Mouse (Mus musculus): ENCODE data around the gene Cdk14. TPM values are rescaled to one million over a fixed set of nuclear protein-coding genes. Genes with fewer than 3 reads are reported as not detected.

Cdk14 gene
- polyA plus RNA-seq, 1 experiment: 14.8 TPM

DNA sequence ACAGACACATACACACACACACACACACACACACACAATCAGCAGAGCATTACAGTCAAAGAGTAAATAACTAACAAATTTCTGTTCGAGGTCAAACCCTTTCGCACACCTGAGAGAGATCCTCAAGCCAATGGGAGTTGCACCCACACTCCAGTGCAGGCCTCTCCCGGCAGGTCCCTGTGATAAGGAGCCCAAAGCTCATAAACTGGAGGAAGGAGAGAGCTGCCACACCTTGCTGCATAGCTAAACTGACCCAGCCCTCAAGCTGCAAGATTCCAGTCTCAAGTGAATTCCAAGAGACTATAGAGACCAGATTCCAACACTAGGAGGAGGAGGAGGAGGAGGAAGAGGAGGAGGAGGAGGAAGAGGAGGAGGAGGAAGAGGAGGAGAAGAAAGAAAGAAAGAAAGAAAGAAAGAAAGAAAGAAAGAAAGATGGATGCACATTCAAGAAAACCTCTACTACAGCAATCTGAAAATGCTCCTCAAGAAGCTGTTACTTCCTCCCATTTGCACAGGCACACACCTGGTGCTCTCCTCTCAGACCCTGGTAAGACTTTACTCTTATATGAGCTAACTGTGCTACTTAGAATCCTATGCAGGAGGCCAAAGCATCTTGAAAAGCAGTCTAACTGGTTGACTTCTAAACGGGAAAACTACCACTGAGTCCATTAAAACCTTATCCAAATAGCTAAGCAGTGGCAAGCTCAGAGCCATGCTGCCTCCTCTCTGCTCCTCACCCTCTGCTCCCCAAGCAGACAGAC lies 49.6 kb downstream of the Cdk14 start:
- TF ChIP-seq EP300 (IDR thresholded peaks at IDR 0.05; ENCODE audit: insufficient read depth, low read depth, low read length) (no peak), POLR2A (IDR thresholded peaks at IDR 0.05; ENCODE audit: insufficient read depth, low read length) (no peak), CTCF (IDR thresholded peaks at IDR 0.05; ENCODE audit: low read depth, low read length) (no peak)
- H3K4me3 ChIP-seq (ENCODE audit: low read depth, low read length): no peak overlapping the region
- H3K27ac ChIP-seq (ENCODE audit: insufficient read depth, low read length): no peak overlapping the region
- no peaks in the 10 kb centered on the region for H3K27me3 ChIP-seq (ENCODE audit: control insufficient read depth, insufficient read depth, low read length, poor library complexity, severe bottlenecking)
- no peak overlapping the region for H3K9ac ChIP-seq (ENCODE audit: low read depth, poor library complexity, severe bottlenecking)
- H3K4me1 ChIP-seq (ENCODE audit: control insufficient read depth, insufficient read depth, low read length): no peaks in the 10 kb centered on the region
- H3K36me3 ChIP-seq (ENCODE audit: control insufficient read depth, insufficient read depth, low read length, poor library complexity, severe bottlenecking): no peaks in the 10 kb centered on the region
- peaks cover 3% of the 10 kb centered on the region for H3K9me3 ChIP-seq (replicated peaks; ENCODE audit: control insufficient read depth, insufficient read depth, low read length, poor library complexity, severe bottlenecking)

DNA sequence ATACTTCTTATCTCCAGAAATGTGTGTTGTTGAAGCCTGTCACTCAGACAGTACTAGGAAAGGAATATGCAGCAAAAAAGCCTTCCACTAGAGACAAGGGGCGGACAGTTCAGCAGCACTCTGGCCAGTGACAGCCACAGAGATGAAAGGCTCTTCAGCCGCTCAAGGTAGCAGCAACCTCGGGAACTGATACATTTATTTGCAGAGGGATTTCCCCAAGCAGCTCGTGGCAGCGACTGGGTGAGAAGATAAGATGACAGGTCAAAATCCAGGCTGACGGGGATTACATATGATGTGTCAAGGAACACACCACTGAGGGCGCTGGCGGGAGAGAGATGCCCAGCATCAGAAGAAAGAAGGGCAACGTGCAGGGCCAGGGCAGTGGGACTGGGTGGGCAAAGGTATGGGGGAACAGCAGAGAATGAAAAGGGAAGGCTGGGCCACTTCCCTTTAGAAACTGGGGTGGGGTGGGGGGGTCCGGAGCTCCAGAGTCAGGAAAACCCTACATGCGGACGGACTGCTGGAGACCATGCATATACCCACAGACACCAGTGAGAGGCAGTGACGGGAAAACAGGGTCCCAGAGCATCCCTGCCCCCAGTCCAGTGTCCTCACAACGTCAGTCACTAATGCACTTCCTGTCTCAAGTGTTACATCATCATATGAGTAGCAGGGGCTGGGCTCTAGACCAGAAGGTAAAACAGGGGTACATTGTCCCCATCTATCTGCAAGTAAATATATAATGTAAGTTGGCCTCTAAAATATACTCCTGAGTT lies 51.5 kb downstream of the Cdk14 start:
- no peak overlapping the region for H3K4me3 ChIP-seq (ENCODE audit: low read depth, low read length)
- no peak overlapping the region for H3K9ac ChIP-seq (ENCODE audit: low read depth, poor library complexity, severe bottlenecking)
- no peak overlapping the region for H3K27ac ChIP-seq (ENCODE audit: insufficient read depth, low read length)
- H3K9me3 ChIP-seq (replicated peaks; ENCODE audit: control insufficient read depth, insufficient read depth, low read length, poor library complexity, severe bottlenecking): no peaks in the 10 kb centered on the region
- H3K4me1 ChIP-seq (ENCODE audit: control insufficient read depth, insufficient read depth, low read length): no peaks in the 10 kb centered on the region
- H3K27me3 ChIP-seq (ENCODE audit: control insufficient read depth, insufficient read depth, low read length, poor library complexity, severe bottlenecking): no peaks in the 10 kb centered on the region
- no peak for TF ChIP-seq POLR2A (IDR thresholded peaks at IDR 0.05; ENCODE audit: insufficient read depth, low read length)
- TF ChIP-seq EP300 (IDR thresholded peaks at IDR 0.05; ENCODE audit: insufficient read depth, low read depth, low read length): no peak
- TF ChIP-seq CTCF (IDR thresholded peaks at IDR 0.05; ENCODE audit: low read depth, low read length): no peak
- H3K36me3 ChIP-seq (ENCODE audit: control insufficient read depth, insufficient read depth, low read length, poor library complexity, severe bottlenecking): no peaks in the 10 kb centered on the region

DNA sequence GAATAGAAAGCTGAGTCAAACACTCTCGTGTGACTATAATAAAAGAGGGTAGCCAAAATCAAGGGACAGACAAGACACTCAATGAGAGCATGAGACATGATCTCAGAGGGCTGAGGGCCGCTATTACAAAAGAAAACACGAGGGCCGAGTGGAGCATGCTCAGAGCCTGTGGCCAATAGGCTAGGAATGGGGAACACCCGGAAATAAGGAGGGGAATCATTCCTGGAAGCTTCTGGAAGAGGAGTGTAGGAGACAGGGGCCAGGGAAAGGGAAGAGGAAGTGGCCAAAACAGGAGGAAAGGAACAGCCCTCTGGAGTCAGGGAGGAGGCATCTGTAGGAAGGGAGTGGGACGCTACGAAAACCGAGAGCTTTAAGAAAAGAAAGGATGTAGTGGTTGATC lies 52.6 kb downstream of the Cdk14 start:
- H3K9ac ChIP-seq (ENCODE audit: low read depth, poor library complexity, severe bottlenecking): no peak overlapping the region
- H3K27me3 ChIP-seq (ENCODE audit: control insufficient read depth, insufficient read depth, low read length, poor library complexity, severe bottlenecking): no peaks in the 10 kb centered on the region
- H3K36me3 ChIP-seq (ENCODE audit: control insufficient read depth, insufficient read depth, low read length, poor library complexity, severe bottlenecking): no peaks in the 10 kb centered on the region
- H3K4me1 ChIP-seq (ENCODE audit: control insufficient read depth, insufficient read depth, low read length): no peaks in the 10 kb centered on the region
- TF ChIP-seq EP300 (IDR thresholded peaks at IDR 0.05; ENCODE audit: insufficient read depth, low read depth, low read length) (no peak), CTCF (IDR thresholded peaks at IDR 0.05; ENCODE audit: low read depth, low read length) (no peak), POLR2A (IDR thresholded peaks at IDR 0.05; ENCODE audit: insufficient read depth, low read length) (no peak)
- no peak overlapping the region for H3K27ac ChIP-seq (ENCODE audit: insufficient read depth, low read length)
- H3K4me3 ChIP-seq (ENCODE audit: low read depth, low read length): no peak overlapping the region
- no peaks in the 10 kb centered on the region for H3K9me3 ChIP-seq (replicated peaks; ENCODE audit: control insufficient read depth, insufficient read depth, low read length, poor library complexity, severe bottlenecking)

DNA sequence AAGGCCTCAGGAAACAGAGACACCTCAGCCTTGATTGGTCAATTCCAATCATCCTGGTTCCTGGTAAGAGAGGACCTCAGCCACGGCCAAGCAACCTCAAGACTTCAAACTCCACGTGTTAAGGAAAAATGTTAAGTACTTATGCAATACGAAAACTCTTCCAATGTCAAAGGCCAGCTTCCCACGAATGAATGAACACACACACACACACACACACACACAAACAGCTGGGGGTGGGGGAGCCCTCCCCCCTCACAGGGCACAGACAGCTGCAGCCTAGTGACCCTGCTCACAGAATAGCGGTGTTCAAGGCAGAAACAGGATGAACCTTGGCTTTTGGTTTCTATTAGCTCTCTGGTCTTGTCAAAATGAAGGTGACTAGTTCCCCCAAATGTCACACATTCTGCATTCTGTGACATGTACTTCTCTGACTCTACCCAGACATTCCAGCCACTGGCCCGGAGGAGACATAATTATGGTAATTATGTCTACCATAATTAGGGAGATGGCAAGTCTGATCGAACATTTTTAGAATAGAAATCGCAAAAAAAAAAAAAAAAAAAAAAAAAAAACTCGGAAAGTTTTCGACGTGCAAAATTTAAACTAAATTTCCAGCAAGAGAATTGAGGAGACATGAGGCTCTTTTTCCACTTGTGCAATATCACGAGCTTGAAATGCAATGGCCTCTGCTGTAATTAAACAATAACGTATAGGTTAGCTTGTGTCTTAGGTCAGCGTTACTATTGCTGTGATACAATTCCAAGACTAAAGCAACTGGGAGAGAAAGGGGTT lies 54.6 kb downstream of the Cdk14 start:
- Histone ChIP-seq H3K4me1 (ENCODE audit: control insufficient read depth, insufficient read depth, low read length) (no peaks in the 10 kb centered on the region), H3K27ac (ENCODE audit: insufficient read depth, low read length) (no peak overlapping the region), H3K4me3 (ENCODE audit: low read depth, low read length) (no peak overlapping the region), H3K9me3 (replicated peaks; ENCODE audit: control insufficient read depth, insufficient read depth, low read length, poor library complexity, severe bottlenecking) (no peaks in the 10 kb centered on the region), H3K36me3 (ENCODE audit: control insufficient read depth, insufficient read depth, low read length, poor library complexity, severe bottlenecking) (no peaks in the 10 kb centered on the region), H3K9ac (ENCODE audit: low read depth, poor library complexity, severe bottlenecking) (no peak overlapping the region), H3K27me3 (ENCODE audit: control insufficient read depth, insufficient read depth, low read length, poor library complexity, severe bottlenecking) (no peaks in the 10 kb centered on the region)
- TF ChIP-seq CTCF (IDR thresholded peaks at IDR 0.05; ENCODE audit: low read depth, low read length) (no peak), EP300 (IDR thresholded peaks at IDR 0.05; ENCODE audit: insufficient read depth, low read depth, low read length) (no peak), POLR2A (IDR thresholded peaks at IDR 0.05; ENCODE audit: insufficient read depth, low read length) (no peak)

DNA sequence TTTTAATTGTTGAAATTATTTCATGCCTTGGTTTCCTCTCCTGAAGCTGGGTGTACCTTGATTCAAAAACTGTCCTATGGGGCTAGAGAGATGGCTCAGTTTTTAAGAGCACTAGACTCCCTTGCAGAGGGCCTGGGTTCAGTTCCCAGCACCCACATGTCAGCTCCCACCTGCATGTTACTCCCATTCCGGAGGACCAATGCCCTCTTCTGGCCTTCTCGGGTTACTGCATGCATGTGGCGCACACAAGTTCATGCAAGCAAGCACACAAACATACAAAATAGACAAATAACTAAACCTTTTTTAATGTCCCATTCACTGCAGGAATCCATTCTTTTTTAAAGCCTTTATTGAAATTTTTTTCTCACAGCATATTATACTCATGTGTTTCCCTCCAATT lies 58.4 kb downstream of the Cdk14 start:
- no peaks in the 10 kb centered on the region for H3K4me1 ChIP-seq (ENCODE audit: control insufficient read depth, insufficient read depth, low read length)
- no peaks in the 10 kb centered on the region for H3K36me3 ChIP-seq (ENCODE audit: control insufficient read depth, insufficient read depth, low read length, poor library complexity, severe bottlenecking)
- no peaks in the 10 kb centered on the region for H3K27me3 ChIP-seq (ENCODE audit: control insufficient read depth, insufficient read depth, low read length, poor library complexity, severe bottlenecking)
- no peak overlapping the region for H3K27ac ChIP-seq (ENCODE audit: insufficient read depth, low read length)
- no peaks in the 10 kb centered on the region for H3K9me3 ChIP-seq (replicated peaks; ENCODE audit: control insufficient read depth, insufficient read depth, low read length, poor library complexity, severe bottlenecking)
- no peak overlapping the region for H3K4me3 ChIP-seq (ENCODE audit: low read depth, low read length)
- no peak for TF ChIP-seq EP300 (IDR thresholded peaks at IDR 0.05; ENCODE audit: insufficient read depth, low read depth, low read length)
- peak; percentile 44 for TF ChIP-seq CTCF (IDR thresholded peaks at IDR 0.05; ENCODE audit: low read depth, low read length)
- H3K9ac ChIP-seq (ENCODE audit: low read depth, poor library complexity, severe bottlenecking): no peak overlapping the region
